Mouse (Mus musculus): ENCODE measurements at regions not wholly inside any gene's neighbourhood (a gene's known extent, or its start where the extent isn't known, plus 50 kb on each side); places are given as distances from the start of the nearest gene placed in this dataset.
A peak's percentile ranks its signal among the peaks of the same experiment; 100 is the strongest.

DNA sequence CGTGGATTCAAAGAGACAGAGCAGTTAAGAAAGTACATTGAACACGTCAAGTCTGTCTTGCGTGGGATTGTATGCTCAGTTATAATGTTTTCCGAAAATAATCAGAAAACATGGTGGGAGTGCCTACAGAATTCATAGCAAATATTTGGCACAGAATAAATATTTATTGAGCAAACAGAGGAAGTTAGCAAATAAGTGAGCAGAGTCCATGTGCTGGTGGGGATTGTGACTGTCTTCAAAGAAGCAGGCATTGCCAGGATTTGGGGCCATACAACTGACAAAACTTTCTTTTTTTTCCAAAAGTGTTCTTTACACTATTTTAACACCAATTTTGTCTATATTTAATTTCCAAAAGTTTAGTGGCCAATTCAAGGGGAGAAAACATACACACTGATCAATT, 1729.8 kb downstream of the AI429214 start:
- no peak for DNase-seq (ENCODE audit: low spot score)

GRCm38 (mm10) chr8:38725257-38725656, 1731.9 kb downstream of the AI429214 start:
- no peak for DNase-seq (ENCODE audit: low spot score)

DNA sequence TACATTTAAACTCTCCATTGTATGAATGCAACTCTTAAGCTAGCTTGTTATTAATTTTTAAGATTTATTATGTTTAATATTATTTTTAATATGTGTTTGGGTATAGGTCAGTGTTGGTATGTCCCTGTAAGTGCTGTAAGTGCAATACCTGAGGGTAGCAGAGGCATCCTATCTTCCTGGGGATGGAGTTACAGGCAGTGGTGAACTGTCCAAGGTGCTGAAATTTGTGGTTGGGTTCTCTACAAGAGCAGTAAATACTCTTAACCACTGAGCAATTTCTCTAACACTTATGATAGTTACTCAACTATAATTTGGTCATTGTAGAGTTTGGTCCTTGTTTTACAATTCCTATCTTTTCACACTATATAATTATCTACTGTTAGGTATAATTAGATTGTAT, 1753.7 kb downstream of the AI429214 start:
- DNase-seq (ENCODE audit: low spot score), result peak; percentile 5

DNA sequence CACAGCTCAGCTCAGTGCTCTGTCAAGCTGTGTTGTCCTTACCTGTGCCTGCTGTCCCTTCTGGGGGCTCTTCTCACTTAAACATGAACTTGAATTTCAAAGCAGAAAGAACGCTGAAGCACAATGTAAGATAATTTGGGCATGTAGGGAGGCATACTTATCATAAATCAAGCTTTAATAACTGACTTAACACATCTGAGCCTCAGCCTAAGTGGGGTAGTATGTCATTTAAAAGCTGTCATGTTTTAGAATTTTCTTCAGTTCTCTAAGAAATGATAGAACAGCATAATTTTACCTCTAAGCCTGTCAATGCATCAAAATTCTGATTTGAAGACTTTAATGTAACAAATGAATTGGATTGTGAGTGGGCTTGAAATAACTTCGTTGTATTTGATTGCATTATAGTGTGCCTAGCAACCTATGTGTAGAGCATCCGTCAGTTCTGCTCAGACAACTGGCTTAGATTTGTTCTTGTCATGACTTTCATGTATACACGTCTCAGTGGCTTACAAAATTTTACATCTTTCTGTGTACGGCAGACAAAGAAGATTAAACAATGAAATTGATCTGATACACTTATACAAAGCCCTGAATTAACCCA, 1773.3 kb downstream of the AI429214 start:
- no peak for DNase-seq (ENCODE audit: low spot score)

GRCm38 (mm10) chr8:38812482-38812881, 1819.1 kb downstream of the AI429214 start:
- no peak for DNase-seq (ENCODE audit: low spot score)

DNA sequence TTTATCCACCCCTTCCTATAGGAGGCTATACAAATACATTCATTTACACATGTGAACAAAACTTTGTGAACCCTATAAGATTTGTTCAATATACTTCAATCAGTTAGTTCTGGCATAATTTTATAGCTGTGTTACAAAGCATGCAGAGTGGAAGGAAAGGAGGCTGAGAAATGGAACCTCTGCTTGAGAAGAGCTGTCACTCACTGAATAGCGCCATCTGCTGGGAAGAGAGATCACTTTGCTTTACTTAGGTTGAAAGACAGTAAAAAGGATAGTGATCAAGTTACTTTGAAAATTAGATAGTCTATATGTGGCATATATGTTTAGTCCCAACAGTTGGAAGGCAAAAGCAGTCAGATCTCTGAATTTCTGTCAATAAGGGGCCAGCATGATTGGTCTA, 1824.8 kb downstream of the AI429214 start:
- peak; percentile 16 for DNase-seq (ENCODE audit: low spot score)

DNA sequence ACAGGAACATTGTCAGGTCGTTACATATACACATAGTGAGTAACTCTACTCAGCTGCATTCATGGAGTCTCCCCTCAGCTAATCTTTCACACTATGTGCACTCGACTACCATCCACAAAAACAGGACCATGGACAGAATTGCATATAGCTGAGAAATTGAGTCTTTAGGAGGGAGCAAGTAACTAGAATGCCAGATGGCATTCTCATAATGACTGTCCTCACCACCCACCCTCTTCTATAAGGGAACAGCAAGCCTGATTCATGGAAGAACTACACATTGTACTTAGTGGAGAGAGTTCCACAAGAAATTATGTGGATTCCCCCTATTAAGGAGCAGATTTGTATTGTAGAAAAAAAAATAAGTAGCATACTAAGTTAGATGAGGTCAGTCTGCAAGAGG, 1813.4 kb upstream of the Adam24 start:
- DNase-seq (ENCODE audit: low spot score), result no peak

DNA sequence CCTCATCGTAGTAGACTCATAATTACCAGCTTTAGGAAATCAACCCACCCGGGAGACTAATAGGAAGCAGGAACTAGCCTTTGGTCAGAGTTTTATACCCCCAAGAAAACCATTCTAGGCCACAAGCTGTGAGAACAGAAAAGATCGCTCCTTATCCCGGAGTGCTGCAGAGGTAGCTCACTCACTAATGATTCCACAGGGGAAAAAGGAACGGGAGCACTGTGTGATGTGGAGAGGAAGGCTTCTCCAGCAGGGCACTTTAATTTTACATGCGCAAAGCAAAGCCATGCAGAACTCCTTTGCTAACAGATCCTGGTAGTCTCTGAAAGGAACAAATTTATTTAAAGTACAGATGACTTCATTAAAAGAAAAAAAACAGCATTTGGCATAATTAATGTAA, 1807.5 kb upstream of the Adam24 start:
- DNase-seq (ENCODE audit: low spot score), result no peak
